Mouse (Mus musculus) Muller cell, postnatal 12 days (primary cell): ENCODE data around the gene Litaf.

Experiments
- DNase-seq: peaks from one replicate; pipeline ENCODE4 v3.0.0-alpha.2; 2015; ENCODE audit errors: inconsistent ontology term

The Litaf gene

GRCm38 (mm10) chr16:10916271-10916670, 149.7 kb downstream of the Litaf start:
- DNase-seq = no peak

- no peak for DNase-seq
Measured at GRCm38 (mm10) chr16:10915066-10915465, 150.9 kb downstream of the Litaf start.

GRCm38 (mm10) chr16:10911061-10911460, 154.9 kb downstream of the Litaf start:
- no peak for DNase-seq

GRCm38 (mm10) chr16:10910541-10910940, 155.4 kb downstream of the Litaf start:
- no peak for DNase-seq
